Mouse (Mus musculus): ENCODE measurements at regions not wholly inside any gene's neighbourhood (a gene's known extent, or its start where the extent isn't known, plus 50 kb on each side); places are given as distances from the start of the nearest gene placed in this dataset.

- TF ChIP-seq CTCF (conservative IDR thresholded peaks at IDR 0.05): no peak
- H3K4me3 ChIP-seq: no peak overlapping the region
- no peak for DNase-seq (ENCODE audit: low spot score in 2 of 2)
- H3K27ac ChIP-seq: no peak overlapping the region
Measured at GRCm38 (mm10) chr14:120685263-120685662, 207.0 kb downstream of the Rap2a start.

GRCm38 (mm10) chr14:120685877-120686276, 207.6 kb downstream of the Rap2a start:
- TF ChIP-seq CTCF (conservative IDR thresholded peaks at IDR 0.05): no peak
- no peak for DNase-seq (ENCODE audit: low spot score in 2 of 2)
- Histone ChIP-seq H3K4me3 (no peak overlapping the region), H3K27ac (no peak overlapping the region)

GRCm38 (mm10) chr14:120686751-120687150, 208.5 kb downstream of the Rap2a start:
- no peak for TF ChIP-seq CTCF (conservative IDR thresholded peaks at IDR 0.05)
- no peak overlapping the region for H3K27ac ChIP-seq

GRCm38 (mm10) chr14:120699378-120699777, 211.6 kb upstream of the Ipo5 start:
- Histone ChIP-seq H3K4me3 (no peak overlapping the region), H3K27ac (no peak overlapping the region)
- no peak for DNase-seq (ENCODE audit: low spot score in 2 of 2)
- no peak for TF ChIP-seq CTCF (conservative IDR thresholded peaks at IDR 0.05)

More at GRCm38 (mm10) chr14:120686751-120687150, 208.5 kb downstream of the Rap2a start:
- no peak for DNase-seq (ENCODE audit: low spot score in 2 of 2)
- no peak overlapping the region for H3K4me3 ChIP-seq

- no peak for DNase-seq (ENCODE audit: low spot score in 2 of 2)
- TF ChIP-seq CTCF (conservative IDR thresholded peaks at IDR 0.05): no peak
- H3K4me3 ChIP-seq: no peak overlapping the region
- H3K27ac ChIP-seq: no peak overlapping the region
Measured at GRCm38 (mm10) chr14:120705301-120705801, 205.7 kb upstream of the Ipo5 start.

- DNase-seq (ENCODE audit: low spot score in 2 of 2): no peak
- Histone ChIP-seq H3K27ac (no peak overlapping the region), H3K4me3 (no peak overlapping the region)
- no peak for TF ChIP-seq CTCF (conservative IDR thresholded peaks at IDR 0.05)
Measured at GRCm38 (mm10) chr14:120710782-120711181, 200.2 kb upstream of the Ipo5 start.

- H3K4me3 ChIP-seq: no peak overlapping the region
Measured at GRCm38 (mm10) chr14:120720464-120721445, 190.3 kb upstream of the Ipo5 start.

GRCm38 (mm10) chr14:120721593-120722461, 189.2 kb upstream of the Ipo5 start:
- Histone ChIP-seq H3K4me3 (no peak overlapping the region), H3K27ac (no peak overlapping the region)
- DNase-seq (ENCODE audit: low spot score in 2 of 2): no peak
- TF ChIP-seq CTCF (conservative IDR thresholded peaks at IDR 0.05): no peak

More at GRCm38 (mm10) chr14:120720464-120721445, 190.3 kb upstream of the Ipo5 start:
- DNase-seq (ENCODE audit: low spot score in 2 of 2): no peak
- H3K27ac ChIP-seq: no peak overlapping the region
- no peak for TF ChIP-seq CTCF (conservative IDR thresholded peaks at IDR 0.05)

- Histone ChIP-seq H3K4me3 (no peak overlapping the region), H3K27ac (no peak overlapping the region)
- no peak for DNase-seq (ENCODE audit: low spot score in 2 of 2)
- TF ChIP-seq CTCF (conservative IDR thresholded peaks at IDR 0.05): no peak
Measured at GRCm38 (mm10) chr14:120722546-120723112, 188.4 kb upstream of the Ipo5 start.

GRCm38 (mm10) chr14:120728107-120728506, 182.9 kb upstream of the Ipo5 start:
- peak; percentile 54 for TF ChIP-seq CTCF (conservative IDR thresholded peaks at IDR 0.05)
- DNase-seq (ENCODE audit: low spot score in 2 of 2): no peak
- H3K27ac ChIP-seq: no peak overlapping the region
- no peak overlapping the region for H3K4me3 ChIP-seq

- DNase-seq (ENCODE audit: low spot score in 2 of 2): no peak
- Histone ChIP-seq H3K4me3 (no peak overlapping the region), H3K27ac (no peak overlapping the region)
- no peak for TF ChIP-seq CTCF (conservative IDR thresholded peaks at IDR 0.05)
Measured at GRCm38 (mm10) chr14:120730226-120730625, 180.8 kb upstream of the Ipo5 start.

GRCm38 (mm10) chr14:120731679-120732281, 179.2 kb upstream of the Ipo5 start:
- no peak for TF ChIP-seq CTCF (conservative IDR thresholded peaks at IDR 0.05)
- DNase-seq (ENCODE audit: low spot score in 2 of 2): no peak
- no peak overlapping the region for H3K4me3 ChIP-seq
- H3K27ac ChIP-seq: no peak overlapping the region

Data from layer of hippocampus, adult 2 months (tissue).